27 mouse cellular contexts compared by ENCODE assay signal in genomic region chr2:79410903-79411255, GRCm38 (mm10). TPM values are rescaled to one million over a fixed set of nuclear protein-coding genes. Genes with fewer than 3 reads are reported as not detected.
DNase-seq lines count a peak whose midpoint lies in the region; TF ChIP-seq lines count a peak whose summit lies in the region.
"Had no signal": no experiment of that assay in that cellular context is flagged by ENCODE, and none has a peak within 500 bp of the region (broad histone marks: within the 10 kb centered on the region; RNA-seq: fewer than 3 reads in every experiment).

No protein-coding gene starts in this region.

- H3K4me3 ChIP-seq in kidney, adult 2 months (ENCODE audit: insufficient read depth, low read depth, low read length) = no peak overlapping the region
- H3K4me3 ChIP-seq in lung, adult 2 months (replicated peaks; ENCODE audit: extremely low read depth, low read depth, low read length) = no peak overlapping the region
- H3K4me3 ChIP-seq: embryonic facial prominence, embryonic 12.5 days; hindbrain, embryonic 13.5 days; limb, embryonic 13.5 days; liver, embryonic 13.5 days; lung, embryonic 15.5 days; midbrain, embryonic 15.5 days; neural tube, embryonic 13.5 days had no signal

- no peak overlapping the region; the same call in 1 of the 2 replicates for H3K27ac ChIP-seq in kidney, adult 2 months (ENCODE audit: insufficient read depth, low read depth, low read length)
- H3K27ac ChIP-seq: embryonic facial prominence, embryonic 12.5 days; hindbrain, embryonic 13.5 days; limb, embryonic 13.5 days; liver, embryonic 13.5 days; lung, embryonic 15.5 days; midbrain, embryonic 15.5 days; neural tube, embryonic 13.5 days had no signal

- no peaks in the 10 kb centered on the region for H3K27me3 ChIP-seq in kidney, adult 2 months (replicated peaks; ENCODE audit: control insufficient read depth, insufficient read depth, low read length)
- H3K27me3 ChIP-seq: CH12.LX; embryonic facial prominence, embryonic 12.5 days; hindbrain, embryonic 13.5 days; limb, embryonic 13.5 days; liver, embryonic 13.5 days; lung, embryonic 15.5 days; midbrain, embryonic 15.5 days; neural tube, embryonic 13.5 days had no signal

- H3K4me1 ChIP-seq in kidney, adult 2 months (ENCODE audit: control insufficient read depth, insufficient read depth, low read length) = no peaks in the 10 kb centered on the region
- H3K4me1 ChIP-seq in lung, adult 2 months (ENCODE audit: control insufficient read depth, insufficient read depth, low read length) = no peaks in the 10 kb centered on the region
- H3K4me1 ChIP-seq: hindbrain, embryonic 13.5 days; limb, embryonic 13.5 days; liver, embryonic 13.5 days; lung, embryonic 15.5 days; midbrain, embryonic 15.5 days; neural tube, embryonic 13.5 days had no signal

- no peak for TF ChIP-seq CTCF in kidney, adult 2 months (conservative IDR thresholded peaks at IDR 0.05; ENCODE audit: insufficient read depth, insufficient read length, low read depth, low read length)
- TF ChIP-seq CTCF in lung, adult 2 months (IDR thresholded peaks at IDR 0.05; ENCODE audit: insufficient read depth, low read length) = no peak

- peak; percentile 49 for DNase-seq in kidney, adult 2 months
- DNase-seq in kidney, adult 18-20 months = no peak
- DNase-seq in cerebellum, adult 11-12 months = peak; percentile 75
- peak; percentile 82 for DNase-seq in cerebellum, adult 9-11 months
- DNase-seq in kidney, postnatal 14 days = peak; percentile 36
- no peak for DNase-seq in lung, adult 2 months
- no peak for DNase-seq in neural tube, embryonic 10.5 days (ENCODE audit: extremely low spot score, low spot score)
- DNase-seq: adrenal gland, adult 2 months; forebrain, postnatal 0 days; gastrocnemius, postnatal 25 days; layer of hippocampus, adult 9-11 months; liver, embryonic 13.5 days; lung, postnatal 4 days had no signal

- WGBS in kidney, adult 2 months = 27% methylated on average over 3 of the region's 3 CpGs
- WGBS in lung, adult 2 months = 68% methylated on average over 3 of the region's 3 CpGs

- no peaks in the 10 kb centered on the region for H3K36me3 ChIP-seq in kidney, adult 2 months (ENCODE audit: control insufficient read depth, insufficient read depth, low read length)
- H3K36me3 ChIP-seq: embryonic facial prominence, embryonic 12.5 days; G1E; hindbrain, embryonic 13.5 days; limb, embryonic 13.5 days; liver, embryonic 13.5 days; lung, embryonic 15.5 days; midbrain, embryonic 15.5 days; neural tube, embryonic 13.5 days had no signal

- no peak for TF ChIP-seq POLR2A in kidney, adult 2 months (IDR thresholded peaks at IDR 0.05; ENCODE audit: low read depth, low read length)
- TF ChIP-seq POLR2A in lung, adult 2 months (IDR thresholded peaks at IDR 0.05; ENCODE audit: borderline replicate concordance, extremely low read depth, low read depth, low read length) = no peak

RNA-seq across cellular contexts. Expression of gene Neurod1, which starts 45.7 kb away (rescaled TPM):
- not detected in 2 replicates for polyA plus RNA-seq in kidney, adult 2 months (2012; rRNA removed)
- not detected in 2 replicates for polyA plus RNA-seq in lung, adult 2 months (2012; rRNA removed)
- polyA plus RNA-seq: G1E; heart, embryonic 14.5 days; inflammation-experienced regulatory T-cells, adult 6 months; limb, embryonic 13.5 days; liver, embryonic 13.5 days; lung, embryonic 15.5 days; Patski; spleen, adult 2 months; testis, adult 2 months; urinary bladder, adult 2 months had no signal

RNA-seq across cellular contexts. Expression of gene Cerkl, which starts 45.7 kb away (rescaled TPM):
- polyA plus RNA-seq in kidney, adult 2 months (2012; rRNA removed) = 0.57 and 1.0 TPM in 2 replicates
- polyA plus RNA-seq in lung, adult 2 months (2012; rRNA removed) = 1.1 and 1.2 TPM in 2 replicates
- polyA plus RNA-seq: Patski had no signal

Comparison
In these comparisons a context has a peak if more than half of its experiments do, and no peak if none do; other contexts are left out.
1. DNase-seq: peak in kidney, adult 2 months (single experiment), cerebellum, adult 11-12 months (single experiment), cerebellum, adult 9-11 months (single experiment) and kidney, postnatal 14 days (single experiment); none in kidney, adult 18-20 months (single experiment), lung, adult 2 months (single experiment) and neural tube, embryonic 10.5 days (single experiment).